Mouse (Mus musculus) lung, postnatal 4 days (tissue): ENCODE results near the gene Rhbdf1.

ENCODE experiments used
- DNase-seq, 2 experiments: peaks; one replicate each; pipeline ENCODE4 v3.0.0; 2021

Gene Rhbdf1

DNA sequence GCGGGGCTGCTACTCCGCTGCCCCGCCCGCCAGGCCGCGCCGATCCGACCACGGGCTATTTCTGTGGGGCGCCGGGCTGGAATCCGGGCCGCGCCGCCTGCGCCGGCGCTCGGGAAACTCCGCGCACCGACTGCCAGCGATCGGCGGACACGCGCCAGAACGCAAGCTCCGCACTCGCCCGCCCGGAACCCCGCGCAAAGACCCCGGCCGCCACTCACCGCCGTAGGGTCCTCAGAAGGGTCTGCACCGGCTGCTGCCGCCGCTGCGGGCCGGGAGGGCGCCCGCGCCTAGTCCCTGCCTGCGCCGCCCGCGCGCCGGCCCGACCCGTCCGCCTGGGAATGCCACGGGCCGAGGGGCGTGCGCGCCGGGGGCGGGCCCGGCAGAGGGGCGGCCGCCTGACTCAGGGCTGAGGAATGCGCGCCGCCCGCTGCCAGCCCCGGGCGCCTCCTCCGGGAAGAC lies at the start of gene Rhbdf1:
TSS of gene Rhbdf1 (minus strand) at position 350 of the 459 bp plus-strand sequence.
- peak; percentile 79 to 89 for DNase-seq

DNA sequence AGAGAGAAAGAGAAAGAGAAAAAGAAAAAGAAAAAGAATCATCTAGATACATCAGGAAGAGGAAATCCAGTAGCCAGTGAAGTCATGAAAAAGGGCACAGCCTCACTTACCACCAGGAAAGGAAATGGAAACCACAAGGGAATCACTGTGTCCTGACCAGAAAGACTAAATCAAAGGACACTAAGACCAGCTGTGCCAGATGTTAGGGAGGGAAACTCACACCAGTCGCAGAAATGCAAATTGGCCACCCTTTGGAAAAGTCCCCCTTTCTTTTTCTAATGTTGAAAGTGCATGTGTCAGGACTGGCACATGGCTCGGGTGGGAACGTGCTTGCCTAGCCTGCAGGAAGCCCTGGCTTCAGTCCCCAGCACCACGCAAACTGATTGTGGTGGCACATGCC lies 49.1 kb upstream of the Rhbdf1 start:
- no peak for DNase-seq

DNA sequence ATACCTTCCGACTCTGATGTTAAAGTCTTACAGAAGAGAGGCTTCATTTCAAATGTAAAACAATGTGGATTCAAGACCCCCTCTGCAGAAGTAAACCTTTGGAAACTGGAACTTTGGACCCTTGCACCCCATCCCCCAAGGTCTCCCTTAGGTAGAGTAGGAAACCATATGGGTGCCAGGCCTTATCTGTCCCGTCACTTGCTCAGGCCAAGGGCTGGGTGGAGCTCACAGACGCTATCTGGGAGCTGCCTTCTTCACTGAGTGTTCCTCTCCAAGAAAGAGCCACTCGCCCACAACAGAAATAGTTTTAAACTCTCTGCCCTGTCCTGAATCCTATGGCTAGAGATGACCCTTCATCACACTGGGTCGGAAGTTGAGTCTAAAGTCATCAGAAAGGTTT lies 46.9 kb upstream of the Rhbdf1 start:
- DNase-seq = no peak

DNA sequence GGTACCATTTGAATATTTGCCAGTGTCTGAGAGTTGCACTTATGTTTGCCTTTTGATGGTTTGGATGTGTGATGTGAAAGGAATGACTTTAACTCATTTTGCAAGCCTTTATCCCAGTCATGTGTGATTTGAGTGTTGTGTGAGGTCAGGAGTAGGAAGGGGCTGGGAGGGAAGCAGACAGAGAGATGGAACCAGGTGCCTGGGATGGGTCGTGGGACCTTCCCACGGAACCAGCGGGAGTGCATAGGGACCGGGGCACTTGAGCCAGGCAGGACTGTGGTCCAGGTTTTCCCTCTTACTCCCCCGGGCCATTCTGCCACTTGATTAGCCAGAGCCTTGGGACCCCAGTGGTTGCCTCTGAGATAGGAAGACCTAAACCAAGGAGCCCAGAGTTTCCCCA lies 45.9 kb upstream of the Rhbdf1 start:
- no peak for DNase-seq

DNA sequence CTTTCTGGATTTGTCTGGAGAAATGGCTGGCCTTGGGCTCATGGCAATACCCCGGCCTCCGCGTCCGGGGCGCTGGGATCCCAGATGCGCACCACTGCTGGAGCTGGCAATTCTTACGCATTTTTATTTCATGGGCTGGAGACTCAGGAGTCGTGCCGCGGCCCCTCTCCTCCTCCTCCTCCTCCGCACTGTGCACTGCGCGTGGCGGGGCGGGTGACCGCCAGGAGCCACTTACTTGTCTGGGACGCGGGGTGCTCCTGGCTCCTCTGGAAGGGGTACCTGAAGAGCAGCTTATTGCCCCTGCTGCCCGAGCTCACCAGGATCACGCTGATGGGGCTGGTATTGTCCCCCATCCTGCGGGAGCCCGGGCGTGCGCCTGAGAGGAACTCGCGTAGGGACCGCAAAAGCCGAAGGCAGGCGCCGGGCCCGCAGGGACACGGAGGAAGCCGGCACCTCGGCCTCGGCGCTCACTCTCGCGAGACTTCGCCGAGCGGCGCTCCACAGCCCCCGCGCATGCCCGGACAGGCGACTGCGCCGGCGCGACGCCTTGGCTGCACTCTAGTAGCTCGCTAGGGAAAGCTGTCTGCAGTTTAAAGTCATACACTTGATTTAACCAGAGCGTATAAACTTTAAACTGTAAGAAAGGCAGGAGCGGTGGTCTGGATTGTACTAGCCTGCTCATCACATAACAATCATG lies 45.2 kb upstream of the Rhbdf1 start, which contains the start of gene Nprl3:
TSS of gene Nprl3 (minus strand) at position 520 of the 697 bp plus-strand sequence.
- peak; percentile 98 for DNase-seq

DNA sequence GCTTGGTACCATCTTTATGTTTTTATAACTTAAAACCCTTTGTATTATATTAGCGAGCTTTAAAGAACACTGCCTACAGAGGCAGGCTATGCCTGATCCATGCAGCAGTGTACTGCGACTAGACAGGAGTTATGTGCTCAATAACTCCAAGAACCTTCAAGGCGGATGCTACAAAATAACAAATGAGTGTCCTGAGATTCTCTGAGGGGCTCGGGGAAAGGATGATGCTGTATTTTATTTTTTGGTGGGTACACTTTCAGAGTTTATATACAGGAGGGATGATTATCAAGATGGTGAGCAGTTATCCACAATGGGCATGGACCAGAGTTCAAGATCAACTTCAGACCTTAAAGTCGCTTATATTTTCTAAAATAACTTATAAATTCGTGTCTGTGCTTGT lies 44.7 kb upstream of the Rhbdf1 start:
- no peak for DNase-seq

DNA sequence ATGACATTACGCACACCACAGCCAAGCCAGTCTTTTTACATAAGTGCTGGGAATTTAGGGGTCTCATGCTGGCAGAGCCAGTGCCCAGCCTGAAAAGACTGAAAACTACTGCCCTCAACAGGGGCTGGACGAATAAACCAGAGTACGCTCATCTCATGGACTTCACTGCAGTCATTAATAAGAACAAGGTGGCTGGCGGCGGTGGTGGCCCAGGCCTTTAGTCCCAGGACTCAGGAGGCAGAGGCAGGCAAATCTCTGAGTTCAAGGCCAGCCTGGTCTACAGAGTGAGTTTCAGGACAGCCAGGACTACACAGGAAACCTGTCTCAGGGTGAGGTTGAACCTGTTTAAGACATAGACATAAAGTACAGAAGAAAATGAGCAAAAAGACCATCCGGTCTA lies 44.1 kb upstream of the Rhbdf1 start:
- DNase-seq = no peak

DNA sequence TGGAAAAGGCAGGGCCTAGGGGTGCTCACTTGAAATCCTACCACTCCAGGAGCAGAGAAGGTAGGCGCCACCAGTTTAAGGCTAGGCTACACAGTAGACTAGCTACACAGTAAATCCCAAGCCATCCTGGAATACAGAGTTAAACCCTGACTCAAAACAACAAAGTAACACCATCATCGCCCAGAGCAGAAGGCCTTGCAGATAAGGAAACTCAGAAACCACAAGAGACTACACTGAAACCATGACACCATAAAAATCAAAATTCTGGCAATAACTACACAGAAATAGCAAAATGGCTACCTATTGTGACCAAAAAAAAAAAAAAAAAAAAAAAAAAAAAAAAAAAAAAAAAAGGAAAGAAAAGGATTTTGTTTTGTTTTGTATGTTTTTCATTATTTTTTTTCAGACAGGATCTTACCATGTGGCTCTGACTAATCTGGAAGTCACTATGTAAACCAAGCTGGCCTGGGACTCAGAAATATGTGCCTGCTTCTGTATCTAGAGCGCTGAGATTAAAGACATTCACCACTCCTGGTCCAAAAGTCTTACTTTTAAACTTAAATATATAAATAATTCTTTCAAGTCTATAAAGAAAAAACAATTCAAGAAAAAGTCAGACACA lies 43.1 kb upstream of the Rhbdf1 start:
- DNase-seq = no peak

DNA sequence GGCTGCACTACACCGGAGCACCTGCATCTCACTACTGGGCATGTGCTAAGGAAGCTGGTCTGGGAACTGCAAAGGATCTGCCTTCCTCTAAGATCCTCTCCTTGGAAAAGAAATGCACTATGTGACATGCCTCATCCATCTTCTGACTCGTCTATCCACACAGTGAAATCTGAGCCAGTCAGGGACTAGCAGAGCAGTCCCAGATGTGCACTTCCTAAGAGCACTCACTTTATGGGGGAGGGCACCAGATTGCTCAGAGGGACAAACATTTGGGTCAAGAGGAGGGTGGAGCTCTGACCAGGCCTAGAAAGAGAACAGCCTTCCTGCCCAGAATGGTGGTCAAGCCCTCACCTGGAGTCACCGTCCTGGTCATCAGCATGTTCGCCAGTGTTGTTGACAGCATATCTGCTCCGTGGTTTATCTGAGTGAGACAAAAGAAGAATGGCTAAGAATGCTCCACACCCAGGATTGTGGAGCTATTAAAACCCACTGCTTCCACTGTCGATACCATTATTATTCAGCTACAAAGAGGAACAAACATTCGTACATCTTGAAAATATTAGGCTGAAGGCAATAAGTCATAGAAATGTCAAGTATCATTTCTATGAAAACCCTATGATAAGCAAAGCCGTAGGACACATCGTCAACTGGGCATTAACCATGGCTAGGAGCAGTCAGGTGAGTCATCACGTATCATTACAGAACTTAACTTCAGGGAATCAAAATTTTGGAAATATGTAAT lies 40.7 kb upstream of the Rhbdf1 start:
- DNase-seq = no peak

DNA sequence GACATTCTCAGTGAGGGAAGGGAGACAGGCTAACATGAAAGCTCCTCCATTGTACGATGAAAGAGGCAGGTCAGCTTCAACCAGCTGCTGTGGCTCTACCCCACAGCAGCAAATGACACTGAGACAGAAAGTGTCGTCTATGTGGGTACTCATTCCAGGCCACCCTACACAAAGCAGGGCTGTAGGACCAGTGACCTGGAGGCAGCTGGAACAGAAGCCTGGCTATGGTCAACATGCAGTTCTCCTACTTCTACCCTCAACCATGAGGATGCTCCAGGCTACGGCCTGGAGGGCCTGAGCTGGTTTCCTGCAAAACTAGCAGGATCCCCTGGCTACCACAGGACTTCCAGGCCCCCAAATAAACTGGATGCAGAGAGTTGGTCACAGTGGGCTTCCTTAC lies 34.5 kb upstream of the Rhbdf1 start:
- no peak for DNase-seq

DNA sequence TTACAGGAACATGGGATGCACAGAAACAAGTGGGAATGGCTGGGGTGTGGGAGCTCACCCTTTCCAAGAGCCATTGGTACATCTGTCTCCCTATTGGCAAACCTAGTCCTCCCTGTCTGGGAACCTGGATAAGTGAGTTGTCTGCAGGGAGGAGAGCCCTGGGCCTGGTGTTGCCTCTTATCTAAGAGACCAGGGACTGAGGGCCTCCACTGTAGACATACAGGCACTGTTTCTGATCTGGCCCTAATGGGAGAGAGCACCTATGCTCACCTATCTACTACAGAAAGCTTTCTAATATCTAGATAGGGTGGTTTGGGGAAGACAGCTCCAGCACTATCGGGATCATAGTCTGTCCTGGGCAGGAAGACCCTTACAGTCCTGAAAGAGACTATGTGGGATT lies 34.0 kb upstream of the Rhbdf1 start:
- no peak for DNase-seq

DNA sequence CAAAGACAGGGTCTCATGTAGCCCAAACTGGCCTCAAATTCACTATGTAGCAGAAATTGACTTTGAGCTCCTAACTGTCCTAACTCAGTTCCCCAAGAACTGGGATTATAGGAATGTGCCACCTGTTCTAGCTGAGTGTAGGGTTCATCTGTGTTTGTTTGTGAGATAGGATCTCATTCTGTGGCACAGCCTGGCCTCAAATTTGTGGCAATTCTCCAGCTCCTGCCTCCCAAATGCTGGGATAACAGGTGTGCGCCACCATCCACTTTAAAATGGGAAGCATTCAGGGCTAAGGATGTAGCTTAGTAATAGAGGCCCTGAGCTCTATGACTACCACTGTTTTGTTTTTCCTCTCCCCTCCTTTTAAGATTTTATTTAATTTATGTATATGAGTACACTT lies 31.0 kb upstream of the Rhbdf1 start:
- no peak for DNase-seq

DNA sequence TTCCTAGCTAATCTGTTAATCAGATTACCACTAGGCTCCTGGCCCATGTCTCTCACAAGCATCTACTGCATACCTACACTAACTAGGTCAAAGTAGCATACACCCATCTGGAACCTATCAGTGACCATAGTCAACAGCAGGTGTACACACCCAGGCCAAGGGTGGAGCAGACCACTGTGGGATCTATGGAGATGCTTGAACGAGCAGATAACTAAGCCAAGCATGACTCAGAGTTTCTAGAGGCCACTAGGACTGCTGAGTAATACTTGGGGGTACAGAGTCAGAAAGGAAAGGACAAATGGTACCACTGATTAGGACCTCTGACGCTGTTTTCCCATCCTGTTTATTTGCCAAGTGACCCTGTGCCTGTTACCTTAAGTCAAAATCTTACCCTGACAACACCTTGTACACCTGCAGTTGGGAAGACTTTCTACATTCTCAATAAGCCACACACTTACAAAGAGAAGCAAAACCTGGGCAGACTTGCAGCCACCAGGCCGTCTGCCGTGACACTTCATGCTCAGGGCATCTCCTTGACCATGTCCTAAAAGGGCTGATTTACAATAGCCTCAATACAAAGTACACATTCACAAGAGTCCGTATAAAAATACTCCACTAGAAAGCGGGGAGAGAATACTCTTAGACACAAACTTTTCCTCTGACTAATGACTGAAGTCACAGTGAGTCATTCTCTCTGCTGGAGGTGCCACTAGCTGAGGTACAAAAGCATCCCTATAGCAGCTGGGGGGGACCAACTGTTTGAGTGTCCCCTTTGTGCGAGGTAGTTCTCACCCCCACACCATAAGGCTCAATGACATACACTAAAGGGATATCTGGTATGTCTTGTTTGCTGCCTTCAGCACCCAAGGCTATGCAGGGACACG lies 29.0 kb upstream of the Rhbdf1 start:
- DNase-seq = no peak

DNA sequence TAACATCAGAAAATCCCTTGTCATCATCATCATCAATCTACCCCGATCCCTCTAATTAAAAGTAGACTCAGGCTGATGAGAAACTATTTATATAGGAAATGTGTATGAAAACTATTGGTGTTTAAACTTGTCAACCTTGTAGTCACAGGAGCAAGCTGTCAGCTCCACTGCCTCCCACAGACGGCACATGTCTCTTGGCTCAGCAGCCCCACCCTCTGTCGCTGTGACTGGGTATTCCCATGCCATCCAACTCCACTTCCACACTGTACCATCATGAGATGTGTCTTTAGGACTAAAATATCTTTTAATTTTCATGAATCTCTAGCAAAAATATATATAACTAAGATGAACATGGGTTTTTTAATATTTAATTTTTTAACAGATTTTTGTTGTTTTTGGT lies 26.2 kb upstream of the Rhbdf1 start:
- no peak for DNase-seq

DNA sequence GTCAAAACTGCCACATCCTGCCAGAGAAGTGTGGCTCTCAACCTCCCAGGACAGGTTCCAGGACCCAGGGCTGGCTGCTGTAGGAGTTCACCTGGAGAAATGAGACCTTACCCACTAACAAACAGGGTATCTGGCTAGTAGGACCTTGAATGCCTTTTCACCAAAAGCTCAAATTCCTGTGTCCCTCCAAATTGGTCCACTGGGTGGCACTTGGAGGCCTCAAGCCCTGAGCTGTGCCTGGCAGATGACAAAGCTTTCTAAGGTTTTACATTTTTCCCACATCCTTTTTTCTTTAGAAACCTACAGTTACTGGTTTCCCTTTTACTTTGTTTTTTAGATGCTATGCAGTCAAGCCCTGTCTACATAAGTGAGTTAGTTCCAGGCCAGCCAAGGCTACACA lies 25.0 kb upstream of the Rhbdf1 start:
- DNase-seq = no peak

DNA sequence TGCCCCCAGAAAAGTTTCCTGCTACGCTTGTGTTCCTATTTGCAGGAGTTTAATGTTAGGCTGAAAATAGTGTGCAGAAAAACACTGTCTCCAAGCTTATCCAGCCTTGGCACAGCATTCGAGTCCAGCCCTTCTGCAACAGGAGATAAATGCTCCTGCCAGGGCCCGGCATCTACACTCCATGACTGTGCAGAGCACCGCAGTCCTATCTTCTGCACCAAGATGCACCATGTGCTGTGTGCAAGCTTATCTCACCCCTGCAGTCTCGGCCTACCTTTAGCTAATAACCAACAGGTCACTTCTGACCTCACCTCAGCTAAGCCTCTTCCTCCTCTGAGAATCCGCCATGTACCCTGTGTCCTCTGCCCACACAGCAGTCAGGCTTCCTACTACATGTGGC lies 23.5 kb upstream of the Rhbdf1 start:
- no peak for DNase-seq

DNA sequence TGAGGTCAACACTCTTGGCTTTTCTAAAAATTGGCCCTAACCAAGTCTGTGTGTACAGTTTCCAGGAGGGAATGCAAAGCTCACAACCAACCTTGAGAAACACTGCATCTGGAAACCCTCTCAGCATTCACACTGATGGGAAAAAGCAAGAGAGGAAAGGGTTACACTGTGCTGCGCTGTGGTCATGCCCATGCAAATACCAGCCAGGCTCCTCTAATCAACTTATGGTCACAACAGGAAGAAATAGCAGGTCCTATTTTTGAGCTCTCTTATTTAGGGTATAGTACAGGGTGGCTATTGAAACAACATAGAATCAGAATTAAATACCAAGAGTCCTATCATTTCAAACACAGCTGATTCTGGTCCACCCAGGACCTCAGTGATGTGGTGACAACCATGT lies 22.5 kb upstream of the Rhbdf1 start:
- no peak for DNase-seq

DNA sequence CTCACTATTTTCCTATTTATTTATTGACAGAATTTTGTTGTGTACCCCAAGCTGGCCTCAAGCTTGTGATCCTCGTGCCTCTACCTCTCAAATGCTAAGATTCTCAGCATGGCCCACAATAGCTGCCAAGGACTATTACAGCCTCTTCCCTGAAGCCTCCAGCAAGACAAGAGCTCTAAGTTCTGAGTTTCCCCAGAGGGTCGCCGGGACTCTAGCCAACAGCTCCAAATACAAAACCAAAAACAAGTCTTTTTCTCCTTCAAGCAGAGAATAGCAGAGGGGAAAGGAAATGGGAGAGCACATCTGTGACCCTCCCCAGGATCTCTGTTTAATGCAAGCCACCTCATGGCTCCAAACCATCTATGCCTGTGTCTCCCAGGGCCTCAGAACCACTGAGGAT lies 22.0 kb upstream of the Rhbdf1 start:
- no peak for DNase-seq

DNA sequence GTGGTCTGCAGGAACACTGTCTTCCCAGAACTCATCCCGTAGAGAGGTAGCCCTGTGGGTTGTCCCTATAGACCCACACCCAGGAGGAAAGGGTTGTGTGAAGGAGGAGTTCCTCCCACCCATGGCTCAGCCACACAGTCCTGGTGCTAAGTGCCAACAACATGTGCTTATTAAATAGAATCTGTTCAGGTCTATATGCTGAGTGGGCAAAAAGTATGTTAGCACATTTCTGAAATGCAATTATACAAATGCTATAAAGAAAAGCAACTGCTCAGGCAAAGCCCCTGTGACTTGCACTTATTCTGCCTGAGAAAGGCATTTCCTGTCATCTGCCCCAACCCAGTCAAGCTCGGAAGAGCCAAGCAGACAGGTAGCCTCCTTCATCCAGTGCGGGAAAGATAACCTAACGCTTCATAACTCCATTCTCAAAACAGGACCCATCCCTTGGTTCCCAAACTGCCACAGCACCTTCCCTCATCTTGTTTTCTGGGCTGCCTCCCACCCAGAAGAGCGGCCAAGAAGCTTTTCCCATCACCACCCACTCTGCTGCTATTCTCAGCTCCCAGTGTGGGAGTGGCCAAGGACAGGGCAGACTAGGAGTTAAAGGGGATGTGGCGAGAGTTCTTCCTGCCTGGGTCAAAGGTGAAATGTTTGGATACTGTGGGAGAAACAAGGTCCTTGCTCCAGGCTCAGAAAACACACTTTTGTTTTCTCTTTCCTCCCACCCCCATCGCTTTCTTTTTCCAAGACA lies 21.3 kb upstream of the Rhbdf1 start:
- no peak for DNase-seq

DNA sequence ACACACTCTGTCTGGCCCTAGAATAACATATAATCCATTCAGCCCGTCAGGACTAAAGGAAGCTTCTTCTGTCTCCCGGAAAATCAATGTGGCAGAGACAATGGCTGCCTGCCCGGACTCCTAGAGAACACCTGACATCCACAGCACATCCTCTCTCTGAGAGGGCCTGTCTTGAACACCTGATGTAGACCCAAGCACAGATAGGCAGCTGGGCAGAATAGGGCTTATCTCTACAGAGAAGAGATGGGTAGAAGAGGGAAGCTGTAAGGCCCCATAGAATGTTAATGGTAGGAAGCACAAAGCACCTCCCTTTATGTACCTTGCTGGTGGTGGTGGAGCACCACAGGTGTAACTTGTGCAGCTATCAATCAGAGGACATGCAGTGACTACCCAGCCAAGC lies 20.1 kb upstream of the Rhbdf1 start:
- DNase-seq = no peak

DNA sequence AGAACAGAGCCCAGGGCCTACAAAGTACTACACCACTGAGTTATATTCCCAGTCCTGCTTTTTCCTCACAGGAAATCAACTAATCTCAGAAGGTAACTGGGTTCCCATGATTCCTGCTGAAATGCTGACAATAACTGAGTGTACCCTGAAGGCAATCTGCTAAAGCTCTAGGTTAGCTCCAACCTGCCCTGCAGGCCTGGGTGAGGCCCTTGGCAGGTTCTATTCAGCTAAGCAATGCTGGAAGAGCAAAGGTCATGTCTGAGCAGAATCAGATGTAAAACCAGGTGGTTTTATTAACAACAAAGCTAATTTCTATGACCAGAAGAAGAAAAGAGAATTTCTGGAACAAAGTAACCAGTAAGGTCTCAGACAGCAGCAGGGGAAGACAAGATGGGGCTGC lies 19.3 kb upstream of the Rhbdf1 start:
- DNase-seq = no peak
